In the genomic region with DNA sequence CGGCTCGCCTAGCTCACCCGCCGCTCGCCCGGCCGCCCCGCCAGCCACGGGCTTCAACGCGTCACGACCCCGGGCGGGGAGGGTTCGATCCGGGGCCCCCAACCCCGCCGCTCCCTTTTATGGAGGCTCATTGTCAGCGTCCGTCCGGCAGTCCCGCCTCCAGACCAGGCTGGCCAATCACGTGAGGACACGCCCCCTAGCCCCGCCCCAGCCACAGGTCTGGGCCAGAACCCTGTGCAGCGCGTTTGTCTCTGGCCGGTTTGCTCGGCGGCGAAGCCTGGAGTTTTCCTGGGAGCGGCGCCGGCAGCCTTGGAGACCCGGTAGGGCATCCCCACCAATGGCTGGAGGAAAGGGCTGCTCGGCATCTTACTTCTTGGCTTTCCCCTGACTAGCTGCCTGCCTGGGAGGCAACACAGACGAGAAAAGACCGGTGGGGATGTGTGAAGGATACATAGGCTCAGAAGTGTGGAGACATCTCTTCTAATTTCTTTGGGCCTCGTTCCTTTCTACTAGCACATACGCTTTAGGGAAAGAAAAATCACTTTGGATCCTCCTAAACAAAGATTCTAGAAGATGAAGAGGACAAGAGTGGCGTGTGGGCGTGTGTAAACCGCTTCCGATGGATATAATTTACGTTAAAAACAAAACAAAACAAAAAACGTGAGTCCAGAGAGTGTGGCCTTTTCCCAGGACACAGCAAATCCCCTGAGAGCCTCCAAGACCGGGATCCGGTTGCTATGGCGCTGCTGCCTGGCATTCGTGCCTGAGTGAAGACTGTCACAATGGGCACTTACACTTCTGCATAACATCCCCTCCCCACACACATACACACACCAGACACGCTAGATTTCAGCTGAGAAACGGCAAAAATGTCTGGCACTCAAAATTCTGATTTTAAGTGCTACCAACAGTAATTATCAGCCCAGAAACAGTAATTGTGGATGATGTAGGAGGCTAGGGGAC, we compare ENCODE assay signal across 7 mouse cellular contexts. TPM values are rescaled to one million over a fixed set of nuclear protein-coding genes. Genes with fewer than 3 reads are reported as not detected.
DNase-seq lines count a peak whose midpoint lies in the region; ATAC-seq lines count a peak whose summit lies in the region.

A gene (minus strand): TSS at position 92 of the 963 bp plus-strand sequence.

- ATAC-seq in intestine, embryonic 15.5 days: peak; percentile 100

- peak within 1 kb of the TSS; percentile 88 for H3K4me3 ChIP-seq in intestine, embryonic 15.5 days (replicated peaks)
- peak within 1 kb of the TSS; percentile 82 for H3K4me3 ChIP-seq in midbrain, embryonic 10.5 days

- H3K27ac ChIP-seq in intestine, embryonic 15.5 days: peak within 1 kb of the TSS; percentile 90
- H3K27ac ChIP-seq in midbrain, embryonic 10.5 days (replicated peaks): peak within 1 kb of the TSS; percentile 98

- DNase-seq in adrenal gland, adult 2 months: peak; percentile 99
- peak; percentile 89 for DNase-seq in embryo, embryonic 11.5 days (ENCODE audit: low read depth, low spot score)
- DNase-seq in gastrocnemius, postnatal 36 days: peak; percentile 99 to 100
- DNase-seq in left cerebral cortex, postnatal 25 days (ENCODE audit: low spot score in 2 of 2): peak; percentile 98
- peak; percentile 100 for DNase-seq in midbrain, embryonic 10.5 days (ENCODE audit: low spot score)
- DNase-seq in right cerebral cortex, postnatal 4 days: peak; percentile 97

- H3K4me2 ChIP-seq in intestine, embryonic 15.5 days (replicated peaks): peak within 1 kb of the TSS; percentile 77

- intact Hi-C loops in gastrocnemius, postnatal 36 days (cut with DNase I): loop anchor here (2.0 kb wide), 1 partner anchor 34 kb away; a partner anchor contains a TSS
- intact Hi-C loops in left cerebral cortex, postnatal 25 days (cut with DNase I): loop anchor here (2.0 kb wide), 1 partner anchor 34 kb away; a partner anchor contains a TSS

- 2% methylated on average over 52 of the region's 52 CpGs for WGBS in intestine, embryonic 15.5 days
- WGBS in midbrain, embryonic 10.5 days: 1% methylated on average over 52 of the region's 52 CpGs

- peaks cover 14% of the 10 kb centered on the region for H3K4me1 ChIP-seq in intestine, embryonic 15.5 days (replicated peaks)
- H3K4me1 ChIP-seq in midbrain, embryonic 10.5 days: peaks cover 41% of the 10 kb centered on the region

- no peaks in the 10 kb centered on the region for H3K9me3 ChIP-seq in intestine, embryonic 15.5 days
- H3K9me3 ChIP-seq in midbrain, embryonic 10.5 days (replicated peaks): peaks cover 4% of the 10 kb centered on the region; the same call in 1 of the 2 replicates

- H3K9ac ChIP-seq in intestine, embryonic 15.5 days: peak within 1 kb of the TSS; percentile 95

- H3K36me3 ChIP-seq in intestine, embryonic 15.5 days: no peaks in the 10 kb centered on the region
- H3K36me3 ChIP-seq in midbrain, embryonic 10.5 days: peaks cover 50% of the 10 kb centered on the region

- H3K27me3 ChIP-seq in intestine, embryonic 15.5 days (replicated peaks): no peaks in the 10 kb centered on the region
- H3K27me3 ChIP-seq in midbrain, embryonic 10.5 days (ENCODE audit: low read depth, poor library complexity, severe bottlenecking): no peaks in the 10 kb centered on the region

RNA-seq across cellular contexts. Expression of the gene that starts here (rescaled TPM):
- total RNA-seq in adrenal gland, adult 2 months (2021): 10 to 100 TPM; 17.5 to 25.5 TPM
- polyA plus RNA-seq in adrenal gland, adult 2 months (2012; rRNA removed): 18.3 and 18.8 TPM in 2 replicates
- total RNA-seq in gastrocnemius, postnatal 36 days (2021): 1 to 10 TPM; 7.0 to 7.1 TPM
- 20.4 and 20.5 TPM in 2 replicates for polyA plus RNA-seq in intestine, embryonic 15.5 days (2015; fragmentation: Nextera tagmentation; extraction: Ambion mirVana)
- total RNA-seq in left cerebral cortex, postnatal 25 days (2021): 10 to 100 TPM; 29.0 to 32.0 TPM
- 43.1 and 51.7 TPM in 2 replicates for polyA plus RNA-seq in midbrain, embryonic 10.5 days (2016; fragmentation: Nextera tagmentation; extraction: Ambion mirVana)

Comparison
In these comparisons a context has a peak if more than half of its experiments do, and no peak if none do; other contexts are left out.
1. Peak in every context shown above with its lines: DNase-seq, ATAC-seq, H3K4me3 ChIP-seq and H3K27ac ChIP-seq.